Mouse (Mus musculus) lung, postnatal 0 days (tissue): ENCODE measurements around the gene 2310009B15Rik.

Experiments used
- CTCF ChIP-seq: IDR thresholded peaks from 2 replicates; pipeline ENCODE4 v1.5.1; 2016; ENCODE audit warnings: antibody characterized with exemption, mild to moderate bottlenecking
- EP300 ChIP-seq: IDR thresholded peaks from 2 replicates; pipeline ENCODE4 v1.6.1; 2016; ENCODE audit warnings: antibody characterized with exemption, mild to moderate bottlenecking, control low read depth

DNA sequence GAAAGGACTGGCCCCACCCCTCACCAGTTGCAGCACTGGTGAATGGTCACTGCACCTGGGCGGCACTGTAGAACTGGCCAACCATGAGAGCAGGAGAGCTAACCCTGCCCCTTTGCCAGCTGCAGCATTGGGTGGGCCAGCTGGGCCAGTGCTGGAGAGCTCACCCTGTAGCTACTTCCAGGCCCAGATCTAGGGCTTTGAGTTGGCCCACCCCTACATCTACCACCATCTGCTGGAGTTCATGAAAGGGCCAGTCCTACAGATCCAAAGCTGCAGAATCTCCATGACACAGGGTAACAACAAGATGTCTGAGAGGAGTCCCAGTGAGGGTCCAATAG, 33.7 kb downstream of the 2310009B15Rik start:
- no peak for TF ChIP-seq CTCF
- TF ChIP-seq EP300, result no peak
